In the genomic region with DNA sequence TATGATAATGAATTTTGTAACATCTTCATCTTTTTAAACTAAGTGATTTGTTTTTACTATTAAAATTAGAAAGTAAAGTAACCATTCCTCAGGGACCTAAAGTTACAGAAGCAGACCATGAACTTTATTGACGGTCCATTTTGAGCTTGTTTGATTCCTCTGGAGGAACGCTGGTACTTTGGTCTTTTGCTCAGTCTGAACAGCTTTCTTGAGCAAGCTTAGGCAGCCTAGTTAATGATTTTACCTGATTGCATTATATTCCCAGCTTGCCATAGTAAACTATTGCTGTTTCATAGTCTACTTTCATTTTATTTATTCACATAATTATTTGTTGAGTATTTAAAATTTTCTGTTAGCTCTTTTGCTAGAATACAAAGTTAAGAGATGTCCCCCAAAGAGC, we compare ENCODE assay signal across 31 mouse cellular contexts. TPM values are rescaled to one million over a fixed set of nuclear protein-coding genes. Genes with fewer than 3 reads are reported as not detected.
"Had no signal": no experiment of that assay in that cellular context is flagged by ENCODE, and none has a peak within 500 bp of the region (broad histone marks: within the 10 kb centered on the region; RNA-seq: fewer than 3 reads in every experiment).

No protein-coding gene starts in this region.

- DNase-seq: heart, postnatal 10 days; heart, postnatal 14 days; heart, postnatal 36 days; heart, postnatal 4 days; kidney, adult 18-20 months; kidney, postnatal 10 days; kidney, postnatal 14 days; kidney, postnatal 25 days; layer of hippocampus, adult 9-11 months; layer of hippocampus, postnatal 36 days had no signal

- H3K27ac ChIP-seq: heart, embryonic 10.5 days; heart, embryonic 13.5 days; heart, embryonic 15.5 days; hindbrain, embryonic 10.5 days; hindbrain, embryonic 12.5 days; hindbrain, embryonic 13.5 days; hindbrain, embryonic 14.5 days; hindbrain, embryonic 15.5 days; hindbrain, postnatal 0 days; intestine, embryonic 15.5 days; kidney, embryonic 15.5 days; kidney, postnatal 0 days; layer of hippocampus, adult 2 months; left cerebral cortex, adult 2 months had no signal

- H3K9me3 ChIP-seq: heart, embryonic 10.5 days; heart, embryonic 12.5 days; heart, embryonic 13.5 days; heart, embryonic 15.5 days; hindbrain, embryonic 10.5 days; hindbrain, embryonic 12.5 days; hindbrain, embryonic 13.5 days; hindbrain, embryonic 15.5 days; intestine, embryonic 15.5 days; kidney, embryonic 15.5 days had no signal

- H3K36me3 ChIP-seq: intestine, embryonic 15.5 days had no signal

- H3K4me3 ChIP-seq: heart, embryonic 10.5 days; heart, embryonic 12.5 days; heart, embryonic 13.5 days; heart, embryonic 15.5 days; hindbrain, embryonic 10.5 days; hindbrain, embryonic 12.5 days; hindbrain, embryonic 13.5 days; hindbrain, embryonic 15.5 days; intestine, embryonic 15.5 days; kidney, embryonic 15.5 days; layer of hippocampus, adult 2 months; left cerebral cortex, adult 2 months had no signal

- H3K4me1 ChIP-seq: heart, embryonic 10.5 days; heart, embryonic 12.5 days; heart, embryonic 13.5 days; heart, embryonic 15.5 days; hindbrain, embryonic 10.5 days; hindbrain, embryonic 12.5 days; hindbrain, embryonic 13.5 days; hindbrain, embryonic 15.5 days; intestine, embryonic 15.5 days; kidney, embryonic 15.5 days had no signal

- ATAC-seq: hindbrain, embryonic 16.5 days; hindbrain, postnatal 0 days; inflammation-experienced regulatory T-cells, adult 6 months; intestine, embryonic 15.5 days; intestine, embryonic 16.5 days; intestine, postnatal 0 days had no signal

- H3K9ac ChIP-seq: heart, embryonic 12.5 days; heart, embryonic 13.5 days; heart, embryonic 15.5 days; hindbrain, embryonic 12.5 days; hindbrain, embryonic 13.5 days; hindbrain, embryonic 14.5 days; hindbrain, embryonic 15.5 days; intestine, embryonic 15.5 days; kidney, embryonic 15.5 days had no signal

- H3K4me2 ChIP-seq: heart, embryonic 11.5 days; heart, embryonic 12.5 days; heart, embryonic 13.5 days; heart, embryonic 15.5 days; hindbrain, embryonic 12.5 days; hindbrain, embryonic 13.5 days; hindbrain, embryonic 14.5 days; hindbrain, embryonic 15.5 days; intestine, embryonic 15.5 days; kidney, embryonic 15.5 days had no signal

- H3K27me3 ChIP-seq: heart, embryonic 12.5 days; heart, embryonic 13.5 days; heart, embryonic 15.5 days; hindbrain, embryonic 12.5 days; hindbrain, embryonic 13.5 days; hindbrain, embryonic 15.5 days; intestine, embryonic 15.5 days; kidney, embryonic 15.5 days had no signal

RNA-seq across cellular contexts. Expression of a gene that starts 59.1 kb away (rescaled TPM):
- total RNA-seq: hematopoietic stem cell, adult 5-6 weeks had no signal
- polyA plus RNA-seq: inflammation-experienced regulatory T-cells, adult 6 months had no signal
